Mouse (Mus musculus) E14TG2a.4 (cell line): ENCODE data around the gene Fmnl2.

Experiments used
- CTCF ChIP-seq: conservative IDR thresholded peaks from 2 replicates; pipeline ENCODE4 v1.5.1; 2014; ENCODE audit warnings: low read length
- NANOG ChIP-seq: IDR thresholded peaks from 2 replicates; pipeline ENCODE4 v1.6.1; 2014; ENCODE audit warnings: borderline replicate concordance, low read length, mixed read lengths

- peak; percentile 62 for TF ChIP-seq CTCF
- no peak for TF ChIP-seq NANOG
These were observed 91.9 kb downstream of the Fmnl2 start for GRCm38 (mm10) chr2:52949556-52949955.
